Mouse (Mus musculus): ENCODE results near the gene Klk4. TPM values are rescaled to one million over a fixed set of nuclear protein-coding genes. Genes with fewer than 3 reads are reported as not detected.

Klk4 gene
- polyA plus RNA-seq, 1 experiment from 2014 or later = not detected

DNA sequence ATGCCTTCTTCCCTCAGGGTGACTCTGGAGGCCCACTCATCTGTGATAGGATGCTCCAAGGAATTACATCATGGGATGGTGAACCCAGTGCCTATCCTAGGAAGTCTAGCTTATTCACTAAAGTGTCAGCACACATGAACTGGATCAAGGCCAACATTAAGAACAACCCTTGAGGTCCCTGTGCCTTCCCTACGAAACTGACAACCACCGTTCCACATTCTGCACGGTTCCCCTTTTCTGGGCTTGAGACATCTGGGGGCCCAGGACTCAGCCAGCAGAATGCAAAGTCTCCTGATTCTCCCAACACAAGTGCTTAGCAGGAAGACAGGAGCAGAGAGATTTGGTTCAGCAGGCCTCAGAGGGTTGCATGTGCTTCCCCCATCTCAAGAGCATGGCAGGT is 39.6 kb downstream of the Klk4 start:
- 92% methylated on average over 3 of the region's 3 CpGs for WGBS
- no peak overlapping the region for H3K9ac ChIP-seq (replicated peaks)
- H3K9me3 ChIP-seq (replicated peaks) = no peaks in the 10 kb centered on the region
- no peak overlapping the region for H3K4me2 ChIP-seq
- no peaks in the 10 kb centered on the region for H3K4me1 ChIP-seq
- H3K4me3 ChIP-seq (replicated peaks) = no peak overlapping the region
- no peaks in the 10 kb centered on the region for H3K27me3 ChIP-seq (replicated peaks)
- no peak for ATAC-seq (ENCODE audit: low FRiP score)
- no peaks in the 10 kb centered on the region for H3K36me3 ChIP-seq
- H3K27ac ChIP-seq (replicated peaks) = no peak overlapping the region

DNA sequence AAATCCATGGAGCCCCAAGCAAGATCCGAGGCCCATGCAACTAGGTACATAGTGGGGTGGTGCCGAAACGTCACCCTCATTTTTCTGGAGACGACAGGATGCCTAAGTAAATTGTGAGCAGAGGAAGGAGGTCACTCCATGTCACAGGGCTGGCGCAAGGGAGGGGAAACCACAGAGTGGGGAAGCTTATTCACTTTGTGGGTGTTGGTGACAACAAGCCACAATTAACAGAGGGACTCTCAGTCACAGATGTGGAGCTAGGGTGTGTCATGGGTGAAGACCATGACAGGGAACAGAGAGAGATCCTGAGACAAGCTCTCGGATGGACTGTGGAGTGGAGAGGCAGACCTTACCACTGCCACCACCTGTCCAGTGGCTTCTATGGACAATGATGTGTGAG is 40.1 kb downstream of the Klk4 start:
- 86% methylated on average over 6 of the region's 6 CpGs for WGBS
- ATAC-seq (ENCODE audit: low FRiP score) = no peak

DNA sequence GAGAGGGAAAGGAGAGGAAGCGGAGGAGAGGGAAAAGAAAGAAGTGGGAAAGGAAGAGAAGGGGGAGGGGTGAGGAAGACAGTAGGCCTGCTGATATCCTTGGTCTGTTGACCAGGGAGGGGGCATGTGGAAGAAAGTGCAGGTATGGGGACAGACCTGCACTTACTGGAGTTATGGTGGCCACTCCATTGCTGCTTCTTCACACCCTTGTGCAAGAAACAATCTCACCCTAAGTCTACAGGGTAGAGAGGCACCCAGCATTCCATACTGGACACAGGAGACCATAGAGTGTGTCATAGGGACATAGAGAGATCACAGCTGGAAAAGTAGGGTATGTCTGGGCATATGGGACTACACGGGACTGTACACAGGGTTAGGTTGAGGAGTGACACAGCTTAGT is 41.0 kb downstream of the Klk4 start:
- no peak for ATAC-seq (ENCODE audit: low FRiP score)
- WGBS = 82% methylated on average over 2 of the region's 2 CpGs
- no peak overlapping the region for H3K4me3 ChIP-seq (replicated peaks)
- H3K4me1 ChIP-seq = no peaks in the 10 kb centered on the region
- no peaks in the 10 kb centered on the region for H3K9me3 ChIP-seq (replicated peaks)
- H3K9ac ChIP-seq (replicated peaks) = no peak overlapping the region
- no peaks in the 10 kb centered on the region for H3K36me3 ChIP-seq
- no peaks in the 10 kb centered on the region for H3K27me3 ChIP-seq (replicated peaks)
- no peak overlapping the region for H3K4me2 ChIP-seq
- no peak overlapping the region for H3K27ac ChIP-seq (replicated peaks)

More for the DNA sequence above, 40.1 kb downstream of the Klk4 start:
- Histone ChIP-seq H3K4me2 (no peak overlapping the region), H3K27me3 (replicated peaks) (no peaks in the 10 kb centered on the region), H3K9ac (replicated peaks) (no peak overlapping the region), H3K4me1 (no peaks in the 10 kb centered on the region), H3K4me3 (replicated peaks) (no peak overlapping the region), H3K27ac (replicated peaks) (no peak overlapping the region), H3K9me3 (replicated peaks) (no peaks in the 10 kb centered on the region), H3K36me3 (no peaks in the 10 kb centered on the region)

DNA sequence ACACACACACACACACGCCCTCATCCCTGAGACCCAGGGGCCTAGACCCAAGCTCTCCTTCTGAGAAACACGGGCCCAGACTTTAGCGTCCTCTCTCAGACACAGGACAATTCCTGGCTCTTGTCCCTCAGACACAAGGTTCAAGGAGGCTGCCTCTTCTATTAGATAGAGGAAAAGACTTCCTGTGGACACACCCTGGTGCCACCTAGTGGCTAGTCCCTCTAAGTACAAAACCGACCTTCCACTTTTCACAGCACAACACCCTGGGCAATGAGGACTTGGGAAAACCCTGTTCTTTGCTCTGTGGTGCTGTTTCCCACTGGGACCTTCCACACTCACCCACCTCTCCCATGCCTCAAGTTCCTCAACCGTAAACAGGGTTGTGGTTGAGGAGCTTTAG is 45.0 kb downstream of the Klk4 start:
- no peak for ATAC-seq (ENCODE audit: low FRiP score)
- Histone ChIP-seq H3K9me3 (replicated peaks) (no peaks in the 10 kb centered on the region), H3K4me1 (no peaks in the 10 kb centered on the region), H3K9ac (replicated peaks) (no peak overlapping the region), H3K4me2 (no peak overlapping the region), H3K36me3 (no peaks in the 10 kb centered on the region), H3K27me3 (replicated peaks) (no peaks in the 10 kb centered on the region), H3K27ac (replicated peaks) (no peak overlapping the region), H3K4me3 (replicated peaks) (no peak overlapping the region)
- 63% methylated on average over 5 of the region's 5 CpGs for WGBS

DNA sequence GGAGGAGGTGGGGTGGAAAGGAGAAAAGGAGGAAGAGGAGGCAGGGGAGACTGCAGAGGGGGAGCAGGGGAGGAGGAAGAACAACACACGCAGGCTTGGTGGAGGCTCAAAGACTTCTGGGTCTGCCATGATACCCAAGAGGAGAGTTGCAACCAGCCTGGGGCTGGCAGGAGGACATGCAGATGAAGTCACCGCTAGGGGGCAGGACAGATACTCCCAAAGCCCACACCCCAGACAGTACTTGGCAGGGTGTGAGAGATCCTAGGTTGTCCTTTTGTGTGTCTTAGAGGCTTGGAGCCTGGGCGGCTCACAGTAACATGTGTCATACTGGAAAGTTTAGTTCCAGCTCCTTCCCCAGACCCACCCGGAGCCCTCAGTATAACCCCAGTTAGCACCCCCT is 47.6 kb downstream of the Klk4 start:
- no peak overlapping the region for H3K4me2 ChIP-seq
- H3K4me1 ChIP-seq = no peaks in the 10 kb centered on the region
- H3K9me3 ChIP-seq (replicated peaks) = no peaks in the 10 kb centered on the region
- WGBS = 56% methylated on average over 4 of the region's 4 CpGs
- no peak overlapping the region for H3K4me3 ChIP-seq (replicated peaks)
- no peaks in the 10 kb centered on the region for H3K36me3 ChIP-seq
- H3K27me3 ChIP-seq (replicated peaks) = no peaks in the 10 kb centered on the region
- no peak overlapping the region for H3K27ac ChIP-seq (replicated peaks)
- H3K9ac ChIP-seq (replicated peaks) = no peak overlapping the region
- no peak for ATAC-seq (ENCODE audit: low FRiP score)

DNA sequence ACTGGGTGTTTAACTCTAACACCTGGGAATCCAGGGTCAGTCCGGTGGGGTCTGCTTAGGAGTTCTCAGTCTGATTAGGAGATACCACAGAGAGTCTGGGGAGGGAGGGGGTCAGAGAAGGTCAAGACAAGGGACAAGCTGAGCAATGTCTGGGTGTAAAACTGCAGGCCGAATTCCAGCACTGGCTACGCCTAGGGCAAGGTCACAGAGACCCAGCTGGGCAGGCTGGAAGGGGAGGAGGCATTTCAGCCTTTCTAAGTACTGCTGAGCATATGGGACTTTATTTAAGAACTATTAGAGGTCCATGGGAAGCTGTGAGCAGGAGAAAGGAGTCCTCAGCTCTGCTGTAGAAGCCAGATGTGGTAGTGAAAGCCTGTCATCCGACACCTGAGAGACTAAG is 51.4 kb downstream of the Klk4 start:
- Histone ChIP-seq H3K9me3 (replicated peaks) (no peaks in the 10 kb centered on the region), H3K9ac (replicated peaks) (no peak overlapping the region), H3K27ac (replicated peaks) (no peak overlapping the region), H3K4me1 (no peaks in the 10 kb centered on the region), H3K4me2 (no peak overlapping the region), H3K36me3 (no peaks in the 10 kb centered on the region), H3K4me3 (replicated peaks) (no peak overlapping the region), H3K27me3 (replicated peaks) (no peaks in the 10 kb centered on the region)
- WGBS = 83% methylated on average over 4 of the region's 4 CpGs
- no peak for ATAC-seq (ENCODE audit: low FRiP score)

DNA sequence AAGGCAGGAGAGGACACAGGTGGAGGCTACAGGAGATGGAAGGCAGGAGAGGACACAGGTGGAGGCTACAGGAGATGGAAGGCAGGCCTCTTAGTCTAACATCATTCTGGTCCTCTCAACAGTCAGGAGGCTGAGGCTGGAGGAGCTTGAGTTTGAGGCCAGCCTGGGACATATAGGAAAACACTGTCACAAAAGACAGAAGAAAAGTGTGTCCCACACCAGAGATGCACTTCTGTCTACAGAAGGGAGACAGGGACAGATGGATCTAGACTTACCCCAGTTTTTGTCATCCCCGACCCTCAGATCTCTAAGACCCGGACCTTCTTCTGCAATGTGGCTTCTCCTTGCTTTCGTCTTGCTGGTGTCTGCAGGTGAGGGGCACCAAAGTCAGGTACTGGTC is 52.5 kb downstream of the Klk4 start, which contains the start of gene Klk15:
TSS of gene Klk15 (plus strand) at position 301 of the 400 bp plus-strand sequence.
- 94% methylated on average over 3 of the region's 3 CpGs for WGBS
- Histone ChIP-seq H3K27ac (replicated peaks) (no peak within 1 kb of the TSS), H3K9me3 (replicated peaks) (no peaks in the 10 kb centered on the region), H3K9ac (replicated peaks) (no peak within 1 kb of the TSS), H3K27me3 (replicated peaks) (no peaks in the 10 kb centered on the region), H3K36me3 (no peaks in the 10 kb centered on the region), H3K4me1 (no peaks in the 10 kb centered on the region), H3K4me3 (replicated peaks) (no peak within 1 kb of the TSS), H3K4me2 (no peak within 1 kb of the TSS)
- no peak for ATAC-seq (ENCODE audit: low FRiP score)

DNA sequence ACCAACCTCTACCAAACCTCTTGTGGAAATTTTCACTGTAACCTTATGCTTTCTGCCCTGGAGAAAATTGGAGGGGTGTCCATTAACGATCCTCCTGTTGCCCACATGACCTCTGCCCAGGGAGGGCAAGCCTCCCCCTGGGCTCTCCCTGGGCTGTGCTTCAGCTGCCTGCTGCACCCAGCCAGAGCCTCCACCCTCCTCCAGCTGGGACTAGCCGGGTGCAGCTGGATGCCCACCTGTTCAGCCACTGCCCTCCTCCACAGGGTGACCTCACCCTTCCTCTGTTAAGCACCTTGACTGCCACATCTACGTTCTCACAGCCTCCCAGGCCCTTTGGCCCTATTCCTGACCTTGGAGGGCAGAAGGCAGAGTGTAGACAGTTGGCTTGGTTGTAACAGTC is 53.8 kb downstream of the Klk4 start:
- no peak overlapping the region for H3K27ac ChIP-seq (replicated peaks)
- H3K4me1 ChIP-seq = no peaks in the 10 kb centered on the region
- no peak for ATAC-seq (ENCODE audit: low FRiP score)
- no peak overlapping the region for H3K9ac ChIP-seq (replicated peaks)
- no peaks in the 10 kb centered on the region for H3K27me3 ChIP-seq (replicated peaks)
- no peak overlapping the region for H3K4me3 ChIP-seq (replicated peaks)
- WGBS = 71% methylated on average over 3 of the region's 3 CpGs
- no peaks in the 10 kb centered on the region for H3K9me3 ChIP-seq (replicated peaks)
- H3K36me3 ChIP-seq = no peaks in the 10 kb centered on the region
- H3K4me2 ChIP-seq = no peak overlapping the region

Other genes with a start within 250 kb of the Klk4 start
- 0.36 TPM in 1 of 2 replicates, not detected in the other for gene Ceacam18, start 246.5 kb upstream of the Klk4 start, polyA plus RNA-seq (2015; fragmentation: Nextera tagmentation; extraction: Ambion mirVana)
- 0.23 and 0.56 TPM in 2 replicates for gene Siglece, start 221.0 kb upstream of the Klk4 start, polyA plus RNA-seq (2015; fragmentation: Nextera tagmentation; extraction: Ambion mirVana)
- 19.9 and 22.3 TPM in 2 replicates for gene Ctu1, start 209.1 kb upstream of the Klk4 start, polyA plus RNA-seq (2015; fragmentation: Nextera tagmentation; extraction: Ambion mirVana)
- not detected in 2 replicates for gene Klk14, start 190.7 kb upstream of the Klk4 start, polyA plus RNA-seq (2015; fragmentation: Nextera tagmentation; extraction: Ambion mirVana)
- gene Klk13, start 168.6 kb upstream of the Klk4 start, polyA plus RNA-seq (2015; fragmentation: Nextera tagmentation; extraction: Ambion mirVana) = 0.17 and 0.38 TPM in 2 replicates
- gene Klk12, start 112.3 kb upstream of the Klk4 start, polyA plus RNA-seq (2015; fragmentation: Nextera tagmentation; extraction: Ambion mirVana) = not detected in 2 replicates
- gene Klk11, start 106.6 kb upstream of the Klk4 start, polyA plus RNA-seq (2015; fragmentation: Nextera tagmentation; extraction: Ambion mirVana) = 0.33 TPM in 1 of 2 replicates, not detected in the other
- gene Klk10, start 100.1 kb upstream of the Klk4 start, polyA plus RNA-seq (2015; fragmentation: Nextera tagmentation; extraction: Ambion mirVana) = 0.10 and 0.51 TPM in 2 replicates
- 0.23 TPM in 1 of 2 replicates, not detected in the other for gene Klk9, start 89.3 kb upstream of the Klk4 start, polyA plus RNA-seq (2015; fragmentation: Nextera tagmentation; extraction: Ambion mirVana)
- 12.6 and 15.5 TPM in 2 replicates for gene Klk8, start 83.6 kb upstream of the Klk4 start, polyA plus RNA-seq (2015; fragmentation: Nextera tagmentation; extraction: Ambion mirVana)
- gene Klk7, start 69.9 kb upstream of the Klk4 start, polyA plus RNA-seq (2015; fragmentation: Nextera tagmentation; extraction: Ambion mirVana) = 0.24 TPM in 1 of 2 replicates, not detected in the other
- not detected in 2 replicates for gene Klk6, start 56.7 kb upstream of the Klk4 start, polyA plus RNA-seq (2015; fragmentation: Nextera tagmentation; extraction: Ambion mirVana)
- gene Klk5, start 39.2 kb upstream of the Klk4 start, polyA plus RNA-seq (2015; fragmentation: Nextera tagmentation; extraction: Ambion mirVana) = not detected in 2 replicates
- gene Klk15, start 52.6 kb downstream of the Klk4 start, polyA plus RNA-seq (2015; fragmentation: Nextera tagmentation; extraction: Ambion mirVana) = not detected in 2 replicates
- not detected in 2 replicates for gene Klk1b8, start 69.5 kb downstream of the Klk4 start, polyA plus RNA-seq (2015; fragmentation: Nextera tagmentation; extraction: Ambion mirVana)
- gene Klk1b1, start 85.6 kb downstream of the Klk4 start, polyA plus RNA-seq (2015; fragmentation: Nextera tagmentation; extraction: Ambion mirVana) = not detected in 2 replicates
- gene Klk1b9, start 94.9 kb downstream of the Klk4 start, polyA plus RNA-seq (2015; fragmentation: Nextera tagmentation; extraction: Ambion mirVana) = not detected in 2 replicates
- not detected in 2 replicates for gene Klk1b11, start 114.7 kb downstream of the Klk4 start, polyA plus RNA-seq (2015; fragmentation: Nextera tagmentation; extraction: Ambion mirVana)
- not detected in 2 replicates for gene Klk1b26, start 131.0 kb downstream of the Klk4 start, polyA plus RNA-seq (2015; fragmentation: Nextera tagmentation; extraction: Ambion mirVana)
- not detected in 2 replicates for gene Klk1b27, start 171.1 kb downstream of the Klk4 start, polyA plus RNA-seq (2015; fragmentation: Nextera tagmentation; extraction: Ambion mirVana)
- not detected in 2 replicates for gene Klk1b21, start 221.2 kb downstream of the Klk4 start, polyA plus RNA-seq (2015; fragmentation: Nextera tagmentation; extraction: Ambion mirVana)
- not detected in 2 replicates for gene Klk1b22, start 231.5 kb downstream of the Klk4 start, polyA plus RNA-seq (2015; fragmentation: Nextera tagmentation; extraction: Ambion mirVana)